Mouse (Mus musculus) heart, adult 10 weeks (tissue): Measurements from ENCODE around the gene Rmdn3. TPM values are rescaled to one million over a fixed set of nuclear protein-coding genes. Genes with fewer than 3 reads are reported as not detected.

Experiments used
- polyA plus RNA-seq: library from polyadenylated mRNA; stranded (reverse); fragments of 350-450 nt; fragmentation: Illumina TruSeq; extraction: RNeasy Lipid Tissue Mini Kit (QIAGEN cat#74804); gene quantifications from one replicate; pipeline ENCODE4 v1.2.3, GENCODE M21; 2014; ENCODE audit warnings: low read depth, low replicate concordance

Rmdn3 gene
- 18.1 TPM for polyA plus RNA-seq

GRCm38 (mm10) chr2:119156681-119157572 lies at the start of gene Rmdn3:
Gene Rmdn3 (minus strand): TSS chr2:119157034.

GRCm38 (mm10) chr2:119173991-119174651 lies 17.3 kb upstream of the Rmdn3 start, which contains the start of gene Gm14137:
Gene Gm14137 (plus strand): TSS chr2:119174509.

GRCm38 (mm10) chr2:119166901-119167865 lies 10.3 kb upstream of the Rmdn3 start, which contains the start of gene Gchfr:
Gene Gchfr (plus strand): TSS chr2:119167773.

GRCm38 (mm10) chr2:119112438-119113112 lies 44.3 kb downstream of the Rmdn3 start, which contains the start of gene Rad51:
Gene Rad51 (plus strand): TSS chr2:119112793.

Other genes starting within 250 kb of the Rmdn3 start
- gene Chst14, start 230.5 kb downstream of the Rmdn3 start, polyA plus RNA-seq: 6.8 TPM
- gene Ccdc32, start 127.6 kb downstream of the Rmdn3 start, polyA plus RNA-seq: 12.2 TPM
- gene Rpusd2, start 122.2 kb downstream of the Rmdn3 start, polyA plus RNA-seq: 3.5 TPM
- gene Knl1, start 109.9 kb downstream of the Rmdn3 start, polyA plus RNA-seq: 0.08 TPM
- gene Rad51, start 44.2 kb downstream of the Rmdn3 start, polyA plus RNA-seq: 0.26 TPM
- gene Gchfr, start 10.7 kb upstream of the Rmdn3 start, polyA plus RNA-seq: 7.9 TPM
- not detected for gene Gm14137, start 17.5 kb upstream of the Rmdn3 start, polyA plus RNA-seq
- 22.6 TPM for gene Zfyve19, start 51.6 kb upstream of the Rmdn3 start, polyA plus RNA-seq
- gene Dnajc17, start 51.8 kb upstream of the Rmdn3 start, polyA plus RNA-seq: 8.7 TPM
- gene Ppp1r14d, start 72.9 kb upstream of the Rmdn3 start, polyA plus RNA-seq: not detected
- gene Spint1, start 80.3 kb upstream of the Rmdn3 start, polyA plus RNA-seq: not detected
- not detected for gene Rhov, start 114.2 kb upstream of the Rmdn3 start, polyA plus RNA-seq
- 8.4 TPM for gene Vps18, start 131.7 kb upstream of the Rmdn3 start, polyA plus RNA-seq
- 11.8 TPM for gene Dll4, start 168.8 kb upstream of the Rmdn3 start, polyA plus RNA-seq
- gene Chac1, start 194.2 kb upstream of the Rmdn3 start, polyA plus RNA-seq: 7.1 TPM